Mouse (Mus musculus) CH12.LX (cell line): Measurements from ENCODE around the gene Spg20. TPM values are rescaled to one million over a fixed set of nuclear protein-coding genes. Genes with fewer than 3 reads are reported as not detected.

Source experiments
- DNase-seq: peaks from one replicate; pipeline ENCODE4 v3.0.0-alpha.2; 2013; ENCODE audit errors: extremely low read depth
- H3K27ac ChIP-seq: 2 replicates; pipeline ENCODE4 v1.5.1; 2012; ENCODE audit warnings: low read depth, mild to moderate bottlenecking, control low read depth, moderate library complexity; ENCODE audit not compliant: insufficient read depth
- H3K27me3 ChIP-seq: replicated peaks from 2 replicates; pipeline ENCODE3; 2012; ENCODE audit warnings: inconsistent platforms
- H3K36me3 ChIP-seq, 2 experiments: replicated peaks in 1 of 2; 2 replicates each; pipeline versions ENCODE3 to v1.6.1; 2012; ENCODE audit warnings: inconsistent platforms in 1 of 2, low read length in 1 of 2, mild to moderate bottlenecking in 1 of 2, mixed read lengths in 1 of 2, moderate library complexity in 1 of 2; ENCODE audit not compliant: control insufficient read depth in 1 of 2, insufficient read depth in 1 of 2
- H3K4me1 ChIP-seq, 2 experiments: 2 replicates each; pipeline ENCODE4 v1.6.1; 2012; ENCODE audit warnings: inconsistent platforms in 1 of 2, moderate library complexity in 1 of 2; ENCODE audit not compliant: insufficient read depth in 2 of 2, control insufficient read depth in 1 of 2
- H3K4me2 ChIP-seq: 2 replicates; pipeline ENCODE4 v1.6.1; 2012; ENCODE audit warnings: low read depth, mild to moderate bottlenecking, control low read depth; ENCODE audit not compliant: poor library complexity, insufficient read depth, severe bottlenecking
- H3K4me3 ChIP-seq, 3 experiments: fragments of 150-350 bp in 1 of 3; sonication (generic) in 1 of 3; replicated peaks in 1 of 3; 2 replicates each; pipeline versions ENCODE3 to v1.5.1; 2011 to 2012; ENCODE audit warnings: low read depth in 2 of 3, low read length in 2 of 3, mild to moderate bottlenecking in 2 of 3, moderate library complexity in 2 of 3, control low read depth in 1 of 3, improper control_type of control experiment in 1 of 3, inconsistent platforms in 1 of 3, mixed read lengths in 1 of 3; ENCODE audit not compliant: poor library complexity in 1 of 3
- H3K79me2 ChIP-seq: replicated peaks from 2 replicates; pipeline ENCODE4 v1.6.1; 2012; ENCODE audit warnings: mild to moderate bottlenecking, moderate library complexity; ENCODE audit not compliant: control insufficient read depth, poor library complexity, insufficient read depth, severe bottlenecking; ENCODE audit errors: extremely low read depth
- H3K9ac ChIP-seq: 2 replicates; pipeline ENCODE4 v1.6.1; 2012; ENCODE audit warnings: low read depth, mild to moderate bottlenecking, control low read depth, moderate library complexity; ENCODE audit not compliant: insufficient read depth
- H3K9me3 ChIP-seq: replicated peaks from 2 replicates; pipeline ENCODE3; 2012; ENCODE audit warnings: low read length, inconsistent platforms, mixed read lengths
- BHLHE40 ChIP-seq: IDR thresholded peaks from 2 replicates; pipeline ENCODE4 v1.6.1; 2011; ENCODE audit warnings: mild to moderate bottlenecking, low read depth, low read length, improper control_type of control experiment
- ELF1 ChIP-seq: IDR thresholded peaks from 2 replicates; pipeline ENCODE4 v1.6.1; 2014; ENCODE audit warnings: low read depth, mild to moderate bottlenecking, inconsistent platforms, low read length, improper control_type of control experiment
- JUN ChIP-seq: IDR thresholded peaks from 2 replicates; pipeline ENCODE4 v1.6.1; 2011; ENCODE audit warnings: low read depth, mild to moderate bottlenecking, low read length, improper control_type of control experiment, moderate library complexity; ENCODE audit not compliant: insufficient read depth
- JUND ChIP-seq: conservative IDR thresholded peaks from 2 replicates; pipeline ENCODE4 v1.6.1; 2011; ENCODE audit warnings: low read depth, low read length, improper control_type of control experiment
- KAT2A ChIP-seq: IDR thresholded peaks from 2 replicates; pipeline ENCODE4 v1.6.1; 2012; ENCODE audit warnings: low read length, improper control_type of control experiment, inconsistent platforms; ENCODE audit not compliant: insufficient replicate concordance
- MAFK ChIP-seq: IDR thresholded peaks from 2 replicates; pipeline ENCODE4 v1.6.1; 2011; ENCODE audit warnings: low read length, improper control_type of control experiment; ENCODE audit not compliant: insufficient replicate concordance
- MEF2A ChIP-seq: IDR thresholded peaks from 2 replicates; pipeline ENCODE4 v1.6.1; 2014; ENCODE audit warnings: low read depth, mild to moderate bottlenecking, inconsistent platforms, low read length, improper control_type of control experiment, borderline replicate concordance
- MXI1 ChIP-seq: IDR thresholded peaks from 2 replicates; pipeline ENCODE4 v1.6.1; 2011; ENCODE audit warnings: mild to moderate bottlenecking, low read depth, low read length, improper control_type of control experiment
- MYC ChIP-seq: IDR thresholded peaks from 2 replicates; pipeline ENCODE4 v1.6.1; 2011; ENCODE audit warnings: low read depth, mild to moderate bottlenecking, improper control_type of control experiment, low read length
- PAX5 ChIP-seq: IDR thresholded peaks from 2 replicates; pipeline ENCODE4 v1.6.1; 2012; ENCODE audit warnings: low read length, inconsistent platforms, mixed read lengths
- POLR2A ChIP-seq: IDR thresholded peaks from 2 replicates; pipeline ENCODE4 v1.6.1; 2011; ENCODE audit warnings: low read depth, mild to moderate bottlenecking, improper control_type of control experiment, low read length
- POLR2AphosphoS2 ChIP-seq: IDR thresholded peaks from 2 replicates; pipeline ENCODE4 v1.6.1; 2011; ENCODE audit warnings: low read depth, low read length, improper control_type of control experiment
- RAD21 ChIP-seq: IDR thresholded peaks from 2 replicates; pipeline ENCODE4 v1.6.1; 2011; ENCODE audit warnings: low read depth, mild to moderate bottlenecking, low read length, improper control_type of control experiment, moderate library complexity
- RCOR1 ChIP-seq: conservative IDR thresholded peaks from 2 replicates; pipeline ENCODE4 v1.6.1; 2012; ENCODE audit warnings: low read depth, mild to moderate bottlenecking, inconsistent platforms, low read length, improper control_type of control experiment
- USF1 ChIP-seq: IDR thresholded peaks from 2 replicates; pipeline ENCODE4 v1.6.1; 2014; ENCODE audit warnings: low read depth, mild to moderate bottlenecking, inconsistent platforms, low read length, improper control_type of control experiment
- ZC3H11A ChIP-seq: IDR thresholded peaks from 2 replicates; pipeline ENCODE4 v1.6.1; 2012; ENCODE audit warnings: low read depth, mild to moderate bottlenecking, inconsistent platforms, low read length, improper control_type of control experiment
- ZNF384 ChIP-seq: IDR thresholded peaks from 2 replicates; pipeline ENCODE4 v1.6.1; 2012; ENCODE audit warnings: low read depth, low read length, improper control_type of control experiment, inconsistent platforms
- dilution Hi-C: fragments of 300-500 bp; cut with MboI; formaldehyde crosslinking; loops from 2 replicates; pipeline ENCODE4 v1.14.3; 2020; ENCODE audit warnings: low sequenced_read_pairs; ENCODE audit not compliant: extremely low pct_unique_long_range_greater_than_20kb, extremely low pct_ligation_motif_present
- in situ Hi-C: fragments of 300-500 bp; cut with MboI; formaldehyde crosslinking; loops from 3 replicates; pipeline ENCODE4 v1.14.3; 2019; ENCODE audit warnings: low sequenced_read_pairs, low pct_ligation_motif_present, low pct_unique_long_range_greater_than_20kb, mixed read lengths
- polyA plus RNA-seq: library from polyadenylated mRNA; unstranded; fragments of >175 nt; gene quantifications from 2 replicates; pipeline ENCODE4 v1.2.1, GENCODE M21; 2012; ENCODE audit warnings: low read depth; ENCODE audit not compliant: insufficient read length
- total RNA-seq, 2 experiments: library from RNA; depleted of rRNA; stranded (reverse); fragments of 300-350 nt in 1 of 2; fragments of >200 nt in 1 of 2; gene quantifications; 2 replicates each; pipeline ENCODE4 v1.2.3; 2012 to 2014

The Spg20 gene
- total and polyA plus RNA-seq, 3 experiments: 31.5 to 43.0 (median 38.2) TPM

DNA sequence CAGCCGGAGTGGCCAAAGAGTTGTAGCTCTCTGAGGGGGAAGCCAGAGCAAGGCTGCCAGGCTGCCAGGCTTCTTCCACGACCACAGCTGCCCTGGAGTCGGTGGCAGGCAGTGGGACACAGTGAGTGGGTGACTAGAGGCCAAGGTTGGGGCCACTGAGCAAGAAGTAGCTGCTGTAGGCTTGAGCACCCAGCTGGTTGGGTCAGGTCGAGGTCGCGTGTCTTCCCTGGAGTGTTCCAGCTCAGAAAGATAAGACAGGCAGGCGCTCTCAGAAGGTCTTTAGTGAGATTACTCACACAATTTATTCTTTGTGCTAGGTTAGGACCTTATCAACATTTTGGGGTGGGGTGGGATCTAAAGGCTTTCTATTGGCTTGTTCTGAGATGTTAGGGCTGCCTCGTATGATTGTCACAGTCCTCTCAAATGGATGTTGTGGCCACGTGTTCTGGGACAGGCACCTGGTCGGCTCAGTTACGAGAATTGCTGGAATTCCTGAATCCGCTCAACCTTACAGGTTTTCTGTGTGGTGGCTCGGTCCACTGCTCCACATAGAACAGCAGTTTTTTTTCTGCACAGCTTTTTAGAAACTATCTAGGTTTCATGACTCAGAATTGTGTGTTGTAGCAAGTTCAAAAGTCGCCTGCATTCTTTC is 6.4 kb upstream of the Spg20 start:
- H3K27me3 ChIP-seq: no peaks in the 10 kb centered on the region
- no peak overlapping the region for H3K4me2 ChIP-seq
- H3K4me1 ChIP-seq: peaks cover 0 to 2% of the 10 kb centered on the region in 2 experiments; a peak in 1 of 4 replicates
- no peak overlapping the region for H3K9ac ChIP-seq
- H3K27ac ChIP-seq: no peak overlapping the region
- H3K9me3 ChIP-seq: peaks cover 10% of the 10 kb centered on the region
- no peaks in the 10 kb centered on the region for H3K79me2 ChIP-seq
- no peak overlapping the region for H3K4me3 ChIP-seq
- no peaks in the 10 kb centered on the region for H3K36me3 ChIP-seq
- TF ChIP-seq BHLHE40: no peak
- TF ChIP-seq ZNF384: no peak
- no peak for TF ChIP-seq JUND
- no peak for TF ChIP-seq MXI1
- no peak for TF ChIP-seq KAT2A
- no peak for TF ChIP-seq USF1
- TF ChIP-seq MYC: no peak
- no peak for TF ChIP-seq RCOR1
- no peak for TF ChIP-seq MAFK
- TF ChIP-seq MEF2A: no peak
- no peak for DNase-seq
- dilution Hi-C loops (no loop called here), in situ Hi-C loops (no loop called here)

DNA sequence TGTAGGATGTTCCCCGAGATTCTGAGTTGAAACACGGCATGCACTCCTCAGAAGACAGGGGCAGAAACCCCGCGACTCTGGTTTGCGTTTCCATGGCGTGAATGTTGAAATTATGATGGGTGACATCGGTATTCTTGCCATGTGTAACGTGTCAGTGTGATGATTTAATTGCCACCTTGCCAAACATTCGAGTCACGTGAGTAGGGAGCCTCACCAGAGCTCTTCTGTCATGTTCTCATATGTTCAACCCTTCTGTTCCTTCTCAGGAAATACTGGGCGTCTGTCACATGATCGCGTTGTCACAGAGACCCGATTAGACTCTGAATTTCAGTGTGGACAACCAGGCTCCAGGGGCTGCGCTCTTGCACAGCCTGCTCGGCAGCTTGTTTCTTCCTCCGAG is 5.9 kb upstream of the Spg20 start:
- dilution Hi-C loops: no loop called here
- H3K4me1 ChIP-seq: peaks cover 0 to 2% of the 10 kb centered on the region in 2 experiments; a peak in 1 of 4 replicates
- peaks cover 10% of the 10 kb centered on the region for H3K9me3 ChIP-seq
- no peaks in the 10 kb centered on the region for H3K27me3 ChIP-seq
- DNase-seq: no peak
- H3K4me3 ChIP-seq: no peak overlapping the region
- H3K9ac ChIP-seq: no peak overlapping the region
- H3K36me3 ChIP-seq: no peaks in the 10 kb centered on the region
- H3K27ac ChIP-seq: no peak overlapping the region
- in situ Hi-C loops: no loop called here
- no peak overlapping the region for H3K4me2 ChIP-seq
- no peak for TF ChIP-seq POLR2A
- TF ChIP-seq ELF1: no peak
- no peaks in the 10 kb centered on the region for H3K79me2 ChIP-seq

DNA sequence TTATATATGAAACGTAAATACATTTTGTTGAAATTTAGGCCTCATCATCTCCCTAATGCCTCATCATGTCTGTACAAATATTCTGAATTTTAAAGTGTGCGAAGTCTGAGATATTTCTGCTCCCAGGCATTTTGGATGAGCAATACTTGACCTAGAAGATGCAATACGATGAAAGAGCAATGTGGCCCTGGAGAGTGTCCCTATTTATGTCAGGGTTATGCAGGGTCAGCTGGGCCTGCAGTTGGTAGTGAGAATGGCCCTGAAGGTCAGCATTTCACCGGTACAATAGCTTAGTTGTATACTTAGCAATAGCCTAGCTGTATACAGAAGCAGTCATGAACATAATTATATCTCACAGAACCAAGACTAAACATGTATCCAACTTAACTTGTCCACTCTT is 2.8 kb upstream of the Spg20 start:
- Histone ChIP-seq H3K27ac (no peak overlapping the region), H3K4me2 (no peak overlapping the region), H3K36me3 (no peaks in the 10 kb centered on the region), H3K79me2 (peaks cover 19% of the 10 kb centered on the region), H3K4me1 (peaks cover 4% of the 10 kb centered on the region in 2 experiments), H3K9me3 (peaks cover 8% of the 10 kb centered on the region), H3K27me3 (no peaks in the 10 kb centered on the region), H3K4me3 (no peak overlapping the region), H3K9ac (no peak overlapping the region)
- dilution Hi-C loops: no loop called here
- TF ChIP-seq MEF2A: no peak
- no peak for TF ChIP-seq RAD21
- no peak for TF ChIP-seq JUND
- TF ChIP-seq JUN: no peak
- TF ChIP-seq PAX5: no peak
- TF ChIP-seq POLR2AphosphoS2: no peak
- no peak for TF ChIP-seq ZC3H11A
- TF ChIP-seq ZNF384: no peak
- no peak for DNase-seq
- in situ Hi-C loops: no loop called here
